Mouse (Mus musculus) hindbrain, embryonic 10.5 days (tissue): ENCODE measurements around the gene Cldn7. TPM values are rescaled to one million over a fixed set of nuclear protein-coding genes. Genes with fewer than 3 reads are reported as not detected.
A peak's percentile ranks its signal among the peaks of the same experiment; 100 is the strongest.
"Not testable (repeated sequence)": the region's sequence is repeated elsewhere in the genome, so short reads cannot be mapped to it uniquely, and the experiment has no call there.

Experiments used
- DNase-seq: peaks from one replicate; pipeline ENCODE4 v3.0.0-alpha.2; 2017; ENCODE audit warnings: low spot score
- H3K27ac ChIP-seq: fragments of 300-500 bp; sonication (generic); 2 replicates; pipeline ENCODE4 v1.5.1; 2016; ENCODE audit warnings: mild to moderate bottlenecking, moderate library complexity
- H3K27me3 ChIP-seq: fragments of 300-500 bp; sonication (generic); 2 replicates; pipeline ENCODE4 v1.6.1; 2016; ENCODE audit warnings: mild to moderate bottlenecking; ENCODE audit not compliant: poor library complexity, insufficient read depth, severe bottlenecking
- H3K36me3 ChIP-seq: fragments of 300-500 bp; sonication (generic); 2 replicates; pipeline ENCODE4 v1.6.1; 2016; ENCODE audit warnings: mild to moderate bottlenecking, moderate library complexity
- H3K4me1 ChIP-seq: fragments of 300-500 bp; sonication (generic); replicated peaks from 2 replicates; pipeline ENCODE4 v1.6.1; 2016; ENCODE audit warnings: mild to moderate bottlenecking
- H3K4me3 ChIP-seq: fragments of 300-500 bp; sonication (generic); 2 replicates; pipeline ENCODE4 v1.5.1; 2016; ENCODE audit warnings: mild to moderate bottlenecking, moderate library complexity
- H3K9me3 ChIP-seq: fragments of 300-500 bp; sonication (generic); 2 replicates; pipeline ENCODE4 v1.6.1; 2016; ENCODE audit warnings: mild to moderate bottlenecking, moderate library complexity
- WGBS: fragments of 180-500 bp; shearing (Covaris S2); methylation state at CpG from one replicate; pipeline ENCODE4 v1.1.7; 2016; 5-methylcytosine and 5-hydroxymethylcytosine counted together
- polyA plus RNA-seq: library from polyadenylated mRNA; unstranded; fragments of >200 nt; fragmentation: Nextera tagmentation; extraction: Ambion mirVana; gene quantifications from 2 replicates; pipeline ENCODE4 v1.2.1, GENCODE M21; 2016

Gene Cldn7
- polyA plus RNA-seq, 1 experiment from 2014 or later = 14.6 TPM

- Histone ChIP-seq H3K9me3 (no peaks in the 10 kb centered on the region), H3K27ac (peak overlapping the region; percentile 95), H3K4me3 (peak overlapping the region; percentile 99), H3K36me3 (peaks cover 59% of the 10 kb centered on the region), H3K27me3 (no peaks in the 10 kb centered on the region), H3K4me1 (peaks cover 60% of the 10 kb centered on the region)
- WGBS = 15% methylated on average over 8 of the region's 8 CpGs
- no peak for DNase-seq
Measured at GRCm38 (mm10) chr11:70001159-70001558, 36.6 kb downstream of the Cldn7 start.

- peak; percentile 57 for DNase-seq
Measured at GRCm38 (mm10) chr11:70001865-70002264, 37.3 kb downstream of the Cldn7 start.

GRCm38 (mm10) chr11:70002471-70002870 lies 37.9 kb downstream of the Cldn7 start:
- peaks cover 51% of the 10 kb centered on the region for H3K4me1 ChIP-seq
- no peaks in the 10 kb centered on the region for H3K27me3 ChIP-seq
- WGBS = 93% methylated on average over 2 of the region's 2 CpGs
- H3K27ac ChIP-seq = no peak overlapping the region
- no peaks in the 10 kb centered on the region for H3K9me3 ChIP-seq
- H3K4me3 ChIP-seq = peak overlapping the region; percentile 99
- DNase-seq = no peak
- peaks cover 72% of the 10 kb centered on the region for H3K36me3 ChIP-seq

More at GRCm38 (mm10) chr11:70001865-70002264, 37.3 kb downstream of the Cldn7 start:
- peaks cover 66% of the 10 kb centered on the region for H3K36me3 ChIP-seq
- H3K9me3 ChIP-seq = no peaks in the 10 kb centered on the region
- no peak overlapping the region for H3K27ac ChIP-seq
- H3K27me3 ChIP-seq = no peaks in the 10 kb centered on the region
- H3K4me1 ChIP-seq = peaks cover 57% of the 10 kb centered on the region
- H3K4me3 ChIP-seq = peak overlapping the region; percentile 99

- H3K9me3 ChIP-seq = no peaks in the 10 kb centered on the region
- WGBS = 56% methylated on average over 5 of the region's 5 CpGs
- H3K27ac ChIP-seq = no peak overlapping the region
- peaks cover 31% of the 10 kb centered on the region for H3K4me1 ChIP-seq
- DNase-seq = no peak
- no peaks in the 10 kb centered on the region for H3K27me3 ChIP-seq
- peaks cover 75% of the 10 kb centered on the region for H3K36me3 ChIP-seq
- H3K4me3 ChIP-seq = peak overlapping the region; percentile 3; the same call in 1 of the 2 replicates
Measured at GRCm38 (mm10) chr11:70005521-70005920, 40.9 kb downstream of the Cldn7 start.

GRCm38 (mm10) chr11:70010033-70010432 lies 45.5 kb downstream of the Cldn7 start:
- WGBS = 91% methylated on average over 6 of the region's 6 CpGs
- Histone ChIP-seq H3K27me3 (no peaks in the 10 kb centered on the region), H3K4me1 (peaks cover 23% of the 10 kb centered on the region), H3K9me3 (no peaks in the 10 kb centered on the region), H3K4me3 (no peak overlapping the region), H3K36me3 (peaks cover 94% of the 10 kb centered on the region), H3K27ac (no peak overlapping the region)
- DNase-seq = no peak

- no peak for DNase-seq
- H3K9me3 ChIP-seq = no peaks in the 10 kb centered on the region
- H3K4me3 ChIP-seq = no peak overlapping the region
- H3K4me1 ChIP-seq = peaks cover 23% of the 10 kb centered on the region
- 87% methylated on average over 12 of the region's 12 CpGs for WGBS
- H3K27ac ChIP-seq = no peak overlapping the region
- H3K36me3 ChIP-seq = peaks cover 89% of the 10 kb centered on the region
- no peaks in the 10 kb centered on the region for H3K27me3 ChIP-seq
Measured at GRCm38 (mm10) chr11:70010548-70010947, 46.0 kb downstream of the Cldn7 start.

- WGBS = 79% methylated on average over 10 of the region's 10 CpGs
- Histone ChIP-seq H3K36me3 (peaks cover 85% of the 10 kb centered on the region), H3K9me3 (no peaks in the 10 kb centered on the region), H3K4me1 (peaks cover 25% of the 10 kb centered on the region), H3K4me3 (no peak overlapping the region), H3K27me3 (no peaks in the 10 kb centered on the region), H3K27ac (no peak overlapping the region)
- no peak for DNase-seq
Measured at GRCm38 (mm10) chr11:70010961-70011360, 46.4 kb downstream of the Cldn7 start.

- DNase-seq = no peak
- peaks cover 66% of the 10 kb centered on the region for H3K36me3 ChIP-seq
- H3K9me3 ChIP-seq = no peaks in the 10 kb centered on the region
- WGBS = 91% methylated on average over 9 of the region's 9 CpGs
- H3K27ac ChIP-seq = no peak overlapping the region
- no peak overlapping the region for H3K4me3 ChIP-seq
- peaks cover 38% of the 10 kb centered on the region for H3K4me1 ChIP-seq
- H3K27me3 ChIP-seq = no peaks in the 10 kb centered on the region
Measured at GRCm38 (mm10) chr11:70012931-70013330, 48.4 kb downstream of the Cldn7 start.

GRCm38 (mm10) chr11:70013408-70013807 lies 48.8 kb downstream of the Cldn7 start:
- WGBS = 92% methylated on average over 3 of the region's 3 CpGs
- Histone ChIP-seq H3K36me3 (peaks cover 61% of the 10 kb centered on the region), H3K4me1 (peaks cover 43% of the 10 kb centered on the region), H3K27ac (no peak overlapping the region), H3K4me3 (peak overlapping the region; percentile 20; the same call in 1 of the 2 replicates), H3K9me3 (no peaks in the 10 kb centered on the region), H3K27me3 (no peaks in the 10 kb centered on the region)
- no peak for DNase-seq

GRCm38 (mm10) chr11:70014051-70014450 lies 49.5 kb downstream of the Cldn7 start:
- 65% methylated on average over 5 of the region's 5 CpGs for WGBS
- peak overlapping the region; percentile 20; the same call in 1 of the 2 replicates for H3K4me3 ChIP-seq
- no peak overlapping the region; the same call in 1 of the 2 replicates for H3K27ac ChIP-seq
- no peaks in the 10 kb centered on the region for H3K27me3 ChIP-seq
- H3K4me1 ChIP-seq = peaks cover 50% of the 10 kb centered on the region
- H3K36me3 ChIP-seq = peaks cover 54% of the 10 kb centered on the region
- no peaks in the 10 kb centered on the region for H3K9me3 ChIP-seq
- no peak for DNase-seq

GRCm38 (mm10) chr11:70014880-70015558 lies 50.4 kb downstream of the Cldn7 start, which contains the start of gene Acadvl:
Gene Acadvl (minus strand): TSS chr11:70015411.
- WGBS = under 1% methylated on average over 35 of the region's 35 CpGs
- peak; percentile 86 for DNase-seq
- peaks cover 59% of the 10 kb centered on the region for H3K4me1 ChIP-seq
- H3K27ac ChIP-seq = peak within 1 kb of the TSS; percentile 83
- peaks cover 45% of the 10 kb centered on the region for H3K36me3 ChIP-seq
- H3K9me3 ChIP-seq = no peaks in the 10 kb centered on the region
- H3K4me3 ChIP-seq = peak within 1 kb of the TSS; percentile 57
- H3K27me3 ChIP-seq = no peaks in the 10 kb centered on the region

GRCm38 (mm10) chr11:70015677-70016076 lies 51.1 kb downstream of the Cldn7 start:
- H3K9me3 ChIP-seq = no peaks in the 10 kb centered on the region
- no peaks in the 10 kb centered on the region for H3K27me3 ChIP-seq
- 68% methylated on average over 6 of the region's 6 CpGs for WGBS
- H3K4me3 ChIP-seq = peak overlapping the region; percentile 57
- peaks cover 66% of the 10 kb centered on the region for H3K4me1 ChIP-seq
- no peak for DNase-seq
- peaks cover 38% of the 10 kb centered on the region for H3K36me3 ChIP-seq
- no peak overlapping the region; the same call in 1 of the 2 replicates for H3K27ac ChIP-seq

GRCm38 (mm10) chr11:70016177-70016576 lies 51.6 kb downstream of the Cldn7 start:
- not testable (repeated sequence) for H3K4me3 ChIP-seq, H3K27me3 ChIP-seq, DNase-seq, H3K9me3 ChIP-seq, H3K27ac ChIP-seq
- WGBS = 85% methylated on average over 2 of the region's 2 CpGs
- Histone ChIP-seq H3K36me3 (peaks cover 33% of the 10 kb centered on the region), H3K4me1 (peaks cover 70% of the 10 kb centered on the region)
